In genomic region chr10:24109434-24109833, GRCm38 (mm10) we compare ENCODE assay signal across 12 mouse cellular contexts. TPM values are rescaled to one million over a fixed set of nuclear protein-coding genes. Genes with fewer than 3 reads are reported as not detected.
DNase-seq lines count a peak whose midpoint lies in the region; ATAC-seq and TF ChIP-seq lines count a peak whose summit lies in the region.
"Not testable (repeated sequence)": the region's sequence is repeated elsewhere in the genome, so short reads cannot be mapped to it uniquely, and the experiment has no call there.
"Had no signal": no experiment of that assay in that cellular context is flagged by ENCODE, and none has a peak within 500 bp of the region (broad histone marks: within the 10 kb centered on the region; RNA-seq: fewer than 3 reads in every experiment).

Gene Taar9, minus strand, starts transcription at chr10:24109534.

- not testable (repeated sequence) for H3K9ac ChIP-seq in intestine, embryonic 14.5 days (ENCODE audit: low read length); intestine, embryonic 15.5 days; intestine, embryonic 16.5 days (ENCODE audit: low read depth, low read length); intestine, postnatal 0 days (ENCODE audit: low read depth, low read length)

- not testable (repeated sequence) for H3K9me3 ChIP-seq in intestine, embryonic 14.5 days (ENCODE audit: control insufficient read depth, low read length); intestine, embryonic 15.5 days; intestine, embryonic 16.5 days (ENCODE audit: control insufficient read depth, low read length); intestine, postnatal 0 days (ENCODE audit: control insufficient read depth)

- not testable (repeated sequence) for H3K4me3 ChIP-seq in intestine, embryonic 14.5 days (ENCODE audit: low read depth, low read length); intestine, embryonic 15.5 days (replicated peaks); intestine, embryonic 16.5 days (ENCODE audit: low read length); intestine, postnatal 0 days (ENCODE audit: low read depth, low read length); small intestine, adult 2 months (ENCODE audit: low read depth, low read length)

- H3K4me2 ChIP-seq in intestine, embryonic 14.5 days (ENCODE audit: low read length); intestine, embryonic 15.5 days (replicated peaks); intestine, embryonic 16.5 days (ENCODE audit: low read depth, low read length): not testable (repeated sequence)
- peak within 1 kb of the TSS; percentile 24; the same call in 1 of the 2 replicates for H3K4me2 ChIP-seq in intestine, postnatal 0 days (replicated peaks; ENCODE audit: low read depth)

- not testable (repeated sequence) for H3K27me3 ChIP-seq in intestine, embryonic 14.5 days (replicated peaks; ENCODE audit: control insufficient read depth, insufficient read depth, low read length); intestine, embryonic 15.5 days (replicated peaks); intestine, embryonic 16.5 days (replicated peaks; ENCODE audit: control insufficient read depth, insufficient read depth, low read length); intestine, postnatal 0 days (replicated peaks; ENCODE audit: control insufficient read depth, insufficient read depth, low read length); small intestine, adult 2 months (ENCODE audit: control insufficient read depth, insufficient read depth, low read length)

- H3K4me1 ChIP-seq in intestine, embryonic 14.5 days (replicated peaks; ENCODE audit: control insufficient read depth, insufficient read depth, low read length); intestine, embryonic 15.5 days (replicated peaks); intestine, embryonic 16.5 days (ENCODE audit: control insufficient read depth, insufficient read depth, low read length); intestine, postnatal 0 days (replicated peaks; ENCODE audit: control insufficient read depth, insufficient read depth, low read length): not testable (repeated sequence)
- peaks cover 20% of the 10 kb centered on the region for H3K4me1 ChIP-seq in small intestine, adult 2 months (ENCODE audit: control insufficient read depth, insufficient read depth, insufficient read length, low read length)

- H3K27ac ChIP-seq in intestine, embryonic 14.5 days (ENCODE audit: low read depth): peak within 1 kb of the TSS; percentile 54; the same call in 1 of the 2 replicates
- peak within 1 kb of the TSS; percentile 59 for H3K27ac ChIP-seq in intestine, embryonic 15.5 days
- peak within 1 kb of the TSS; percentile 75 for H3K27ac ChIP-seq in intestine, embryonic 16.5 days (ENCODE audit: low read length)
- H3K27ac ChIP-seq in intestine, postnatal 0 days (ENCODE audit: low read depth, low read length): peak within 1 kb of the TSS; percentile 80
- peak within 1 kb of the TSS; percentile 83 for H3K27ac ChIP-seq in small intestine, adult 2 months (ENCODE audit: insufficient read depth, low read depth, low read length)

- not testable (repeated sequence) for TF ChIP-seq POLR2A in small intestine, adult 2 months (IDR thresholded peaks at IDR 0.05; ENCODE audit: low read depth, low read length)

- H3K36me3 ChIP-seq in intestine, embryonic 14.5 days (ENCODE audit: control insufficient read depth, insufficient read depth, low read length); intestine, embryonic 15.5 days; intestine, embryonic 16.5 days (ENCODE audit: control insufficient read depth, insufficient read depth, low read length); intestine, postnatal 0 days (ENCODE audit: control insufficient read depth, insufficient read depth); small intestine, adult 2 months (ENCODE audit: control insufficient read depth, insufficient read depth, low read length): not testable (repeated sequence)

- DNase-seq in intestine, embryonic 14.5 days (ENCODE audit: low spot score): not testable (repeated sequence)

- not testable (repeated sequence) for ATAC-seq in intestine, embryonic 14.5 days (replicated peaks; ENCODE audit: low FRiP score, low TSS enrichment, low read depth); intestine, embryonic 15.5 days; intestine, embryonic 16.5 days; intestine, postnatal 0 days

- TF ChIP-seq CTCF in intestine, postnatal 0 days (IDR thresholded peaks at IDR 0.05; ENCODE audit: low read depth); small intestine, adult 2 months (IDR thresholded peaks at IDR 0.05; ENCODE audit: extremely low read depth, insufficient read length, insufficient replicate concordance, low read depth, low read length): not testable (repeated sequence)

- 79% methylated on average over 8 of the region's 8 CpGs for WGBS in intestine, embryonic 14.5 days
- WGBS in intestine, embryonic 15.5 days: 81% methylated on average over 8 of the region's 8 CpGs
- 77% methylated on average over 8 of the region's 8 CpGs for WGBS in intestine, embryonic 16.5 days
- 82% methylated on average over 8 of the region's 8 CpGs for WGBS in intestine, postnatal 0 days
- 75% methylated on average over 8 of the region's 8 CpGs for WGBS in small intestine, adult 2 months

RNA-seq across cellular contexts. Expression of gene Taar9, which starts in this region (rescaled TPM):
- polyA plus RNA-seq in intestine, embryonic 14.5 days (2014; fragmentation: Nextera tagmentation; extraction: Ambion mirVana): not detected in 2 replicates
- not detected in 2 replicates for polyA plus RNA-seq in intestine, embryonic 15.5 days (2015; fragmentation: Nextera tagmentation; extraction: Ambion mirVana)
- polyA plus RNA-seq in intestine, embryonic 16.5 days (2015; fragmentation: Nextera tagmentation; extraction: Ambion mirVana): not detected in 2 replicates
- not detected in 2 replicates for polyA plus RNA-seq in intestine, postnatal 0 days (2015; fragmentation: Nextera tagmentation; extraction: Ambion mirVana)
- not detected in 2 replicates for polyA plus RNA-seq in small intestine, adult 2 months (2012; rRNA removed)
- polyA plus RNA-seq: activated CD4-positive, CD25-positive, alpha-beta regulatory T cell, adult 4 months; adrenal gland, adult 2 months; brain, embryonic 14.5 days; C2C12; CD4-positive, CD25-positive, alpha-beta regulatory T cell, adult 4 months; G1E; Patski had no signal
